Mouse (Mus musculus): ENCODE measurements around the gene Srr. TPM values are rescaled to one million over a fixed set of nuclear protein-coding genes. Genes with fewer than 3 reads are reported as not detected.

Srr gene
- total and polyA plus RNA-seq, 3 experiments, result 5.2 to 6.8 TPM; not detected in 1

DNA sequence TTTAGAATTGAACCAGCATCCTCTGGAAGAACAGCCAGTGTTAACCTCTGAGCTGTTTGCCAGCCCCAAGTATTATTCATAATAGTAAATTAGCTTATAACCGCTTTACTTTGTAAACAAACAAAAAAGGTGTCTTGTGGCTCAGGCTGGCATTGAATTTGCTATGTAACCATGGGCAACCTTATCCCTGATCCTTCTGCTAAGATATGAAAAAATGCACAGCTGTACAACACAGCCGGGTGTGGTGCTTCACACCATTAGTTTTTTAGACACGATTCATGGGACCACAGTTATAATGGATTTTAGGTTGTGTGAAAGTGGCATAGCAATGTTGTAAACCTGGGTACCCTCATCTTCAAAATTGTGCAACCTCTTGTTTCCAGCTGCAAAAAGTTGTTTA lies 13.3 kb downstream of the Srr start:
- TF ChIP-seq BHLHE40 (IDR thresholded peaks at IDR 0.05; ENCODE audit: borderline replicate concordance, low read depth, low read length) (0 out of 2 replicates have a peak, but pooled peaks have one; percentile 5), USF2 (IDR thresholded peaks at IDR 0.05; ENCODE audit: borderline replicate concordance in 1 of 2, insufficient read depth in 1 of 2, low read depth in 1 of 2, low read length in 2 of 2) (no peak), SIN3A (IDR thresholded peaks at IDR 0.05; ENCODE audit: low read length) (peak; percentile 48; the same call in 1 of the 2 replicates), EP300 (IDR thresholded peaks at IDR 0.05; ENCODE audit: low read depth in 1 of 2, low read length in 2 of 2) (no peak), ELF1 (IDR thresholded peaks at IDR 0.05; ENCODE audit: low read depth, low read length) (no peak), GATA1 (IDR thresholded peaks at IDR 0.05; ENCODE audit: low read depth, low read length) (peak; percentile 59; the same call in 1 of the 2 replicates), ETS1 (IDR thresholded peaks at IDR 0.05; ENCODE audit: low read depth, low read length) (peak; percentile 75), ZC3H11A (IDR thresholded peaks at IDR 0.05; ENCODE audit: low read depth, low read length) (no peak)
- no peak overlapping the region for H3K4me3 ChIP-seq (ENCODE audit: control insufficient read depth in 1 of 2, insufficient read depth in 1 of 2, low read depth in 2 of 2, low read length in 2 of 2)
- H3K79me2 ChIP-seq (ENCODE audit: control insufficient read depth, insufficient read depth, low read length, poor library complexity), result no peaks in the 10 kb centered on the region
- H3K9ac ChIP-seq (ENCODE audit: control insufficient read depth, low read depth, low read length, poor library complexity, severe bottlenecking), result no peak overlapping the region
- no peak overlapping the region for H3K27ac ChIP-seq (ENCODE audit: control insufficient read depth, low read depth, low read length)
- H3K27me3 ChIP-seq (ENCODE audit: control insufficient read depth in 1 of 2, insufficient read depth in 2 of 2, low read length in 2 of 2), result no peaks in the 10 kb centered on the region
- DNase-seq (ENCODE audit: low read depth, low spot score), result peak; percentile 34
- peaks cover 0 to 3% of the 10 kb centered on the region in 2 experiments; a peak in 2 of 4 replicates for H3K4me1 ChIP-seq (ENCODE audit: control insufficient read depth in 1 of 2, insufficient read depth in 2 of 2, low read length in 2 of 2)
- peaks cover 7 to 11% of the 10 kb centered on the region in 2 experiments for H3K36me3 ChIP-seq (ENCODE audit: control insufficient read depth in 1 of 2, insufficient read depth in 2 of 2, low read length in 2 of 2)
- H3K9me3 ChIP-seq (replicated peaks; ENCODE audit: insufficient read depth, low read length), result no peaks in the 10 kb centered on the region

DNA sequence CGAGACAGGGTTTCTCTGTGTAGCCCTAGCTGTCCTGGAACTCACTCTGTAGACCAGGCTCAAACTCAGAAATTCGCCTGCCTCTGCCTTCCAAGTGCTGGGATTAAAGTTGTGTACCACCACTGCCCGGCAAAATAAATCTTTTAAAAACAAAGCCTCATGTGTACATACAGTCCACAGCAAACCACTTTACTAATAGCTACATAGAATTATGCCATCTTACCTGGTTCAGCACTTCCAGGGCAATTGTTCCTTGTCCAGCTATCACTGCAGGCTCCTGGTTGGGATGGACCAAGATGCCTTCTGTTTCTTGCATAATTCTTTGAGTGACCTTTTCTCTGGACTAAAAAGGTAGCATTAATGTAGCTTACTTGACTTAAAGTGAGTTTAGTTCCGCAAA lies 15.8 kb downstream of the Srr start:
- Histone ChIP-seq H3K79me2 (ENCODE audit: control insufficient read depth, insufficient read depth, low read length, poor library complexity) (peaks cover under 1% of the 10 kb centered on the region; the same call in 1 of the 2 replicates), H3K27me3 (ENCODE audit: control insufficient read depth in 1 of 2, insufficient read depth in 2 of 2, low read length in 2 of 2) (no peaks in the 10 kb centered on the region), H3K4me3 (ENCODE audit: control insufficient read depth in 1 of 2, insufficient read depth in 1 of 2, low read depth in 2 of 2, low read length in 2 of 2) (no peak overlapping the region), H3K27ac (ENCODE audit: control insufficient read depth, low read depth, low read length) (no peak overlapping the region), H3K36me3 (ENCODE audit: control insufficient read depth in 1 of 2, insufficient read depth in 2 of 2, low read length in 2 of 2) (peaks cover 8 to 30% of the 10 kb centered on the region in 2 experiments), H3K4me1 (ENCODE audit: control insufficient read depth in 1 of 2, insufficient read depth in 2 of 2, low read length in 2 of 2) (peaks cover 0 to 3% of the 10 kb centered on the region in 2 experiments; a peak in 2 of 4 replicates), H3K9me3 (replicated peaks; ENCODE audit: insufficient read depth, low read length) (no peaks in the 10 kb centered on the region), H3K9ac (ENCODE audit: control insufficient read depth, low read depth, low read length, poor library complexity, severe bottlenecking) (no peak overlapping the region)
- DNase-seq (ENCODE audit: low read depth, low spot score), result peak; percentile 34
- TF ChIP-seq RAD21 (IDR thresholded peaks at IDR 0.05; ENCODE audit: low read depth, low read length), result no peak
- TF ChIP-seq CHD1 (IDR thresholded peaks at IDR 0.05; ENCODE audit: low read depth, low read length), result no peak
- TF ChIP-seq MAX (IDR thresholded peaks at IDR 0.05; ENCODE audit: low read length), result no peak
- no peak for TF ChIP-seq UBTF (IDR thresholded peaks at IDR 0.05; ENCODE audit: borderline replicate concordance, insufficient read depth, low read depth, low read length)
- TF ChIP-seq MXI1 (IDR thresholded peaks at IDR 0.05; ENCODE audit: low read depth, low read length), result no peak
- TF ChIP-seq ELF1 (IDR thresholded peaks at IDR 0.05; ENCODE audit: low read depth, low read length), result no peak
- TF ChIP-seq NELFE (IDR thresholded peaks at IDR 0.05; ENCODE audit: low read depth, low read length), result no peak
- no peak for TF ChIP-seq SMC3 (IDR thresholded peaks at IDR 0.05; ENCODE audit: low read depth, low read length)
- no peak for TF ChIP-seq POLR2AphosphoS5 (IDR thresholded peaks at IDR 0.05; ENCODE audit: borderline replicate concordance, low read depth, low read length)
- TF ChIP-seq E2F4 (IDR thresholded peaks at IDR 0.05; ENCODE audit: borderline replicate concordance, low read depth, low read length), result no peak
- no peak for TF ChIP-seq MAFK (IDR thresholded peaks at IDR 0.05; ENCODE audit: borderline replicate concordance, low read depth, low read length)
- no peak for TF ChIP-seq CHD2 (IDR thresholded peaks at IDR 0.05; ENCODE audit: low read length)
- no peak for TF ChIP-seq GABPA (IDR thresholded peaks at IDR 0.05; ENCODE audit: low read depth, low read length)
- no peak for TF ChIP-seq TCF12 (IDR thresholded peaks at IDR 0.05; ENCODE audit: low read depth, low read length)
- TF ChIP-seq ZC3H11A (IDR thresholded peaks at IDR 0.05; ENCODE audit: low read depth, low read length), result no peak
- TF ChIP-seq MYB (IDR thresholded peaks at IDR 0.05; ENCODE audit: low read depth, low read length), result no peak
- no peak for TF ChIP-seq MYC (IDR thresholded peaks at IDR 0.05; ENCODE audit: low read depth, low read length)
- TF ChIP-seq HCFC1 (IDR thresholded peaks at IDR 0.05; ENCODE audit: low read depth, low read length), result no peak
- no peak for TF ChIP-seq KAT2A (conservative IDR thresholded peaks at IDR 0.05; ENCODE audit: low read depth, low read length)
